Mouse (Mus musculus): ENCODE measurements around the gene Plekhf1. TPM values are rescaled to one million over a fixed set of nuclear protein-coding genes. Genes with fewer than 3 reads are reported as not detected.

Gene Plekhf1
- polyA plus RNA-seq (2015; fragmentation: Nextera tagmentation; extraction: Ambion mirVana): 3.3 TPM in 2 replicates

GRCm38 (mm10) chr7:38227900-38228298 is at the start of gene Plekhf1:
Gene Plekhf1 (minus strand): TSS chr7:38228016.
- H3K27me3 ChIP-seq (replicated peaks): peaks cover 9% of the 10 kb centered on the region
- peak within 1 kb of the TSS; percentile 69 for H3K4me3 ChIP-seq (replicated peaks)
- peak; percentile 96 for ATAC-seq
- no peaks in the 10 kb centered on the region for H3K9me3 ChIP-seq
- no peaks in the 10 kb centered on the region for H3K36me3 ChIP-seq
- peak within 1 kb of the TSS; percentile 88 for H3K4me2 ChIP-seq (replicated peaks)
- 0 out of 2 replicates have a peak, but pooled peaks cover 10% of the 10 kb centered on the region for H3K4me1 ChIP-seq (replicated peaks)
- peak within 1 kb of the TSS; percentile 69 for H3K9ac ChIP-seq
- under 1% methylated on average over 36 of the region's 36 CpGs for WGBS
- peak within 1 kb of the TSS; percentile 70 for H3K27ac ChIP-seq

GRCm38 (mm10) chr7:38272551-38272950 is 44.7 kb upstream of the Plekhf1 start:
- no peak for ATAC-seq
- H3K4me3 ChIP-seq (replicated peaks): no peak overlapping the region
- H3K27me3 ChIP-seq (replicated peaks): no peaks in the 10 kb centered on the region
- no peak overlapping the region for H3K27ac ChIP-seq
- H3K4me2 ChIP-seq (replicated peaks): no peak overlapping the region
- H3K9me3 ChIP-seq: no peaks in the 10 kb centered on the region
- H3K9ac ChIP-seq: no peak overlapping the region
- 0 out of 2 replicates have a peak, but pooled peaks cover under 1% of the 10 kb centered on the region for H3K36me3 ChIP-seq
- peaks cover 6% of the 10 kb centered on the region; the same call in 1 of the 2 replicates for H3K4me1 ChIP-seq (replicated peaks)

- no peak overlapping the region for H3K27ac ChIP-seq
- H3K4me2 ChIP-seq (replicated peaks): peak overlapping the region; percentile 70
- H3K27me3 ChIP-seq (replicated peaks): no peaks in the 10 kb centered on the region
- H3K4me1 ChIP-seq (replicated peaks): peaks cover 6% of the 10 kb centered on the region; the same call in 1 of the 2 replicates
- peak; percentile 18; the same call in 1 of the 2 replicates for ATAC-seq
- H3K9ac ChIP-seq: peak overlapping the region; percentile 63; the same call in 1 of the 2 replicates
- WGBS: 8% methylated on average over 4 of the region's 4 CpGs
- peak overlapping the region; percentile 63 for H3K4me3 ChIP-seq (replicated peaks)
- H3K36me3 ChIP-seq: peaks cover 6% of the 10 kb centered on the region; the same call in 1 of the 2 replicates
- no peaks in the 10 kb centered on the region for H3K9me3 ChIP-seq
Measured at GRCm38 (mm10) chr7:38271859-38272258, 44.0 kb upstream of the Plekhf1 start.

GRCm38 (mm10) chr7:38271511-38271811 is 43.6 kb upstream of the Plekhf1 start:
- peak overlapping the region; percentile 33; the same call in 1 of the 2 replicates for H3K27ac ChIP-seq
- peak overlapping the region; percentile 63 for H3K4me3 ChIP-seq (replicated peaks)
- peaks cover 8% of the 10 kb centered on the region; the same call in 1 of the 2 replicates for H3K36me3 ChIP-seq
- H3K4me2 ChIP-seq (replicated peaks): peak overlapping the region; percentile 70
- H3K27me3 ChIP-seq (replicated peaks): no peaks in the 10 kb centered on the region
- H3K4me1 ChIP-seq (replicated peaks): peaks cover 6% of the 10 kb centered on the region; the same call in 1 of the 2 replicates
- H3K9ac ChIP-seq: peak overlapping the region; percentile 63
- peak; percentile 80 for ATAC-seq
- H3K9me3 ChIP-seq: no peaks in the 10 kb centered on the region
- under 1% methylated on average over 11 of the region's 11 CpGs for WGBS

- H3K4me3 ChIP-seq (replicated peaks): peak within 1 kb of the TSS; percentile 63
- peak; percentile 98 for ATAC-seq
- WGBS: under 1% methylated on average over 38 of the region's 38 CpGs
- peaks cover 12% of the 10 kb centered on the region for H3K36me3 ChIP-seq
- no peaks in the 10 kb centered on the region for H3K27me3 ChIP-seq (replicated peaks)
- peaks cover 6% of the 10 kb centered on the region; the same call in 1 of the 2 replicates for H3K4me1 ChIP-seq (replicated peaks)
- H3K27ac ChIP-seq: peak within 1 kb of the TSS; percentile 33; the same call in 1 of the 2 replicates
- H3K4me2 ChIP-seq (replicated peaks): peak within 1 kb of the TSS; percentile 70
- peak within 1 kb of the TSS; percentile 63 for H3K9ac ChIP-seq
- H3K9me3 ChIP-seq: no peaks in the 10 kb centered on the region
Measured at GRCm38 (mm10) chr7:38270703-38271510, 43.1 kb upstream of the Plekhf1 start, which contains the start of gene Pop4. Gene Pop4 (minus strand): TSS chr7:38271423.

- Histone ChIP-seq H3K36me3 (peaks cover 46% of the 10 kb centered on the region), H3K4me3 (replicated peaks) (no peak overlapping the region), H3K9me3 (no peaks in the 10 kb centered on the region), H3K4me2 (replicated peaks) (no peak overlapping the region), H3K9ac (no peak overlapping the region), H3K27me3 (replicated peaks) (no peaks in the 10 kb centered on the region), H3K4me1 (replicated peaks) (peaks cover 6% of the 10 kb centered on the region; the same call in 1 of the 2 replicates), H3K27ac (no peak overlapping the region)
- WGBS: 90% methylated on average over 8 of the region's 8 CpGs
- ATAC-seq: no peak
Measured at GRCm38 (mm10) chr7:38267006-38267680, 39.3 kb upstream of the Plekhf1 start.

GRCm38 (mm10) chr7:38262406-38262805 is 34.6 kb upstream of the Plekhf1 start:
- Histone ChIP-seq H3K9ac (no peak overlapping the region), H3K4me2 (replicated peaks) (no peak overlapping the region), H3K4me3 (replicated peaks) (no peak overlapping the region), H3K4me1 (replicated peaks) (no peaks in the 10 kb centered on the region), H3K27ac (no peak overlapping the region), H3K9me3 (no peaks in the 10 kb centered on the region), H3K36me3 (peaks cover 51% of the 10 kb centered on the region), H3K27me3 (replicated peaks) (no peaks in the 10 kb centered on the region)
- 85% methylated on average over 5 of the region's 5 CpGs for WGBS
- no peak for ATAC-seq

- no peak for ATAC-seq
Measured at GRCm38 (mm10) chr7:38259631-38260030, 31.8 kb upstream of the Plekhf1 start.

GRCm38 (mm10) chr7:38253441-38253840 is 25.6 kb upstream of the Plekhf1 start:
- Histone ChIP-seq H3K9me3 (no peaks in the 10 kb centered on the region), H3K36me3 (no peaks in the 10 kb centered on the region), H3K4me2 (replicated peaks) (no peak overlapping the region), H3K4me1 (replicated peaks) (no peaks in the 10 kb centered on the region), H3K9ac (no peak overlapping the region), H3K27ac (no peak overlapping the region), H3K27me3 (replicated peaks) (no peaks in the 10 kb centered on the region), H3K4me3 (replicated peaks) (no peak overlapping the region)
- no peak for ATAC-seq

More at GRCm38 (mm10) chr7:38259631-38260030, 31.8 kb upstream of the Plekhf1 start:
- Histone ChIP-seq H3K27me3 (replicated peaks) (no peaks in the 10 kb centered on the region), H3K9me3 (no peaks in the 10 kb centered on the region), H3K9ac (no peak overlapping the region), H3K27ac (no peak overlapping the region), H3K36me3 (peaks cover 29% of the 10 kb centered on the region; the same call in 1 of the 2 replicates), H3K4me1 (replicated peaks) (no peaks in the 10 kb centered on the region), H3K4me3 (replicated peaks) (no peak overlapping the region), H3K4me2 (replicated peaks) (no peak overlapping the region)
- 78% methylated on average over 2 of the region's 2 CpGs for WGBS

GRCm38 (mm10) chr7:38251494-38252216 is 23.8 kb upstream of the Plekhf1 start:
- Histone ChIP-seq H3K9ac (no peak overlapping the region), H3K36me3 (no peaks in the 10 kb centered on the region), H3K4me3 (replicated peaks) (no peak overlapping the region), H3K4me2 (replicated peaks) (no peak overlapping the region), H3K27me3 (replicated peaks) (no peaks in the 10 kb centered on the region), H3K27ac (no peak overlapping the region), H3K9me3 (no peaks in the 10 kb centered on the region), H3K4me1 (replicated peaks) (no peaks in the 10 kb centered on the region)
- no peak; the same call in 1 of the 2 replicates for ATAC-seq
- 42% methylated on average over 5 of the region's 5 CpGs for WGBS

- H3K36me3 ChIP-seq: no peaks in the 10 kb centered on the region
- no peak overlapping the region for H3K4me3 ChIP-seq (replicated peaks)
- no peak overlapping the region for H3K27ac ChIP-seq
- ATAC-seq: no peak
- no peak overlapping the region for H3K9ac ChIP-seq
- H3K4me2 ChIP-seq (replicated peaks): no peak overlapping the region
- H3K9me3 ChIP-seq: no peaks in the 10 kb centered on the region
- WGBS: 82% methylated on average over 4 of the region's 4 CpGs
- no peaks in the 10 kb centered on the region for H3K4me1 ChIP-seq (replicated peaks)
- H3K27me3 ChIP-seq (replicated peaks): no peaks in the 10 kb centered on the region
Measured at GRCm38 (mm10) chr7:38242417-38242816, 14.6 kb upstream of the Plekhf1 start.

- ATAC-seq: peak; percentile 65
- H3K27ac ChIP-seq: no peak overlapping the region
- no peak overlapping the region for H3K4me3 ChIP-seq (replicated peaks)
- no peaks in the 10 kb centered on the region for H3K36me3 ChIP-seq
- H3K9ac ChIP-seq: no peak overlapping the region
- no peaks in the 10 kb centered on the region for H3K9me3 ChIP-seq
- H3K4me2 ChIP-seq (replicated peaks): no peak overlapping the region
- no peaks in the 10 kb centered on the region for H3K27me3 ChIP-seq (replicated peaks)
- H3K4me1 ChIP-seq (replicated peaks): no peaks in the 10 kb centered on the region
Measured at GRCm38 (mm10) chr7:38237140-38237539, 9.3 kb upstream of the Plekhf1 start.
